Mouse (Mus musculus): ENCODE data around the gene Zfp536. TPM values are rescaled to one million over a fixed set of nuclear protein-coding genes. Genes with fewer than 3 reads are reported as not detected.

Zfp536 gene
- polyA plus RNA-seq, 1 experiment = not detected

DNA sequence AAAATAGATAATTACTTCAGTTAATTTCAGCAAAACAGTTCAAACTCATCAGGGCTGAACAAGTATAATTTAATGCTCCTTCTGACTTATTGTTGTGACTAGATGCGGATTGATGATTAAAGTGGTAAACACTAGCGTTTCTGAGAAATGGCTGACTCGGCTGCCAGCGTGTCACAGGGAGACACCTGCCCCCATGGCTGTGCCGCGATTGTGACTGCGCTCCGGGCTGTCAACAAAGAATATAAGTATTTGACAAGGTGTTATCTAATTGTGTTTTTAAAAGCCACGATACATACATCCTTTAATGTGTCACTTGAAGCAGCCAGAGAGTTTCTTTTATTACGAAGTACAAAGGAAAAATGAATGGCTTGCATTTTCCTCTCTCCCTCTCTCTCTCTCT lies 342.0 kb downstream of the Zfp536 start:
- Histone ChIP-seq H3K27me3 (ENCODE audit: control insufficient read depth, insufficient read depth, insufficient read length) (peaks cover 7% of the 10 kb centered on the region), H3K79me3 (ENCODE audit: low read depth) (no peaks in the 10 kb centered on the region), H3K79me2 (ENCODE audit: control insufficient read depth, insufficient read depth) (no peaks in the 10 kb centered on the region), H3K36me3 (ENCODE audit: control insufficient read depth, insufficient read depth) (no peaks in the 10 kb centered on the region), H3K4me3 (ENCODE audit: insufficient read depth, poor library complexity, severe bottlenecking) (no peak overlapping the region), H3ac (ENCODE audit: control insufficient read depth, insufficient read length, low read depth) (no peak overlapping the region)
- TF ChIP-seq MYOD1 (IDR thresholded peaks at IDR 0.05; ENCODE audit: control insufficient read depth, insufficient read length, low read depth) (no peak), MAX (IDR thresholded peaks at IDR 0.05) (no peak), CTCF (IDR thresholded peaks at IDR 0.05; ENCODE audit: control insufficient read depth, insufficient read depth, insufficient read length) (no peak), CEBPB (IDR thresholded peaks at IDR 0.05; ENCODE audit: low read depth) (no peak), USF1 (IDR thresholded peaks at IDR 0.05; ENCODE audit: low read depth) (no peak), MYOG (IDR thresholded peaks at IDR 0.05; ENCODE audit: control insufficient read depth, extremely low read depth, insufficient read length) (no peak), FOSL1 (IDR thresholded peaks at IDR 0.05; ENCODE audit: insufficient read depth, low read length, poor library complexity, severe bottlenecking) (no peak)

DNA sequence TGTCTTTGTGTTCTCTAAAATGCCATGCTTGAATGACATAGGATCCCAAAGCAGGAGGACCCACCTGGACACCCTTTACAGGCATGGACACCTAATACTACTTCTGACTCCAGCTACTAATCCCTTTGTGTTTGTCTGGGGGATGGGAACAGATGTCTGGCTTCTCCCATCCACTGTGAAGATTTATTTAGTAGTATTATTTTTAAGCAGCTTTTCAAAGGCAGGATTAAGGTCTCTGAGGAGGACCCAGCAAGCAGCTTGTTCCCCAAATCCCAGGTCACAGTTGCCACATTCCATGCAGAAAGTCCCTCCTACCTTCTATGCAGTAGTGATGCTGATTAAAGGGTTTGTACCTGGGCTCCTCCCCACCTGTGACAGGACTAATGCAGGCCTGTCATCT lies 347.4 kb downstream of the Zfp536 start:
- TF ChIP-seq USF1 (IDR thresholded peaks at IDR 0.05; ENCODE audit: low read depth) (no peak), FOSL1 (IDR thresholded peaks at IDR 0.05; ENCODE audit: insufficient read depth, low read length, poor library complexity, severe bottlenecking) (no peak), CTCF (IDR thresholded peaks at IDR 0.05; ENCODE audit: control insufficient read depth, insufficient read depth, insufficient read length) (no peak), MYOD1 (IDR thresholded peaks at IDR 0.05; ENCODE audit: control insufficient read depth, insufficient read length, low read depth) (no peak), CEBPB (IDR thresholded peaks at IDR 0.05; ENCODE audit: low read depth) (no peak)
- no peak overlapping the region for H3ac ChIP-seq (ENCODE audit: control insufficient read depth, insufficient read length, low read depth)
- H3K79me2 ChIP-seq (ENCODE audit: control insufficient read depth, insufficient read depth) = no peaks in the 10 kb centered on the region
- no peaks in the 10 kb centered on the region for H3K79me3 ChIP-seq (ENCODE audit: low read depth)
- H3K36me3 ChIP-seq (ENCODE audit: control insufficient read depth, insufficient read depth) = no peaks in the 10 kb centered on the region
- H3K27me3 ChIP-seq (ENCODE audit: control insufficient read depth, insufficient read depth, insufficient read length) = no peaks in the 10 kb centered on the region
- H3K4me3 ChIP-seq (ENCODE audit: insufficient read depth, poor library complexity, severe bottlenecking) = no peak overlapping the region

DNA sequence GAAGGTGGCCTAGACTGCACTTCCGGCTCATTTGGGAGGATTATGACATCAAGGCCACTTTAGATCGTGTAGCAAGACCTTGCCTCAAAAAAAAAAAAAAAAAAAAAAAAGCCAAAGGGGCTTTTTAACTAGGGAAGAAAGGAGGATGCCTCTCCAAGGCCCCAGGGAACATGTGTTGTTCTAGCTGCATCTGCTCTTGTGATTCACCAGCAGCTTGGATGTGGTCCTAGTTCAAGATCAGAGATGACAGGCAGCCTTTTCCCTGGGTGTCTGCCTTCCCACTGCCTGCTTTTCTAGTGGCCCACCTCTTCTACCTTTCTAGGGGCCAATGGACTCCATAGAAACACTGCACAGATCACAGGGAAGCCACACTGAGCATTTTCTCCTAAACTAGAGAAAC lies 350.5 kb downstream of the Zfp536 start:
- no peaks in the 10 kb centered on the region for H3K79me2 ChIP-seq (ENCODE audit: control insufficient read depth, insufficient read depth)

More for the DNA sequence above, 350.5 kb downstream of the Zfp536 start:
- H3K79me3 ChIP-seq (ENCODE audit: low read depth) = no peaks in the 10 kb centered on the region
- H3ac ChIP-seq (ENCODE audit: control insufficient read depth, insufficient read length, low read depth) = no peak overlapping the region
- no peak overlapping the region for H3K4me3 ChIP-seq (ENCODE audit: insufficient read depth, poor library complexity, severe bottlenecking)
- H3K36me3 ChIP-seq (ENCODE audit: control insufficient read depth, insufficient read depth) = no peaks in the 10 kb centered on the region
- H3K27me3 ChIP-seq (ENCODE audit: control insufficient read depth, insufficient read depth, insufficient read length) = no peaks in the 10 kb centered on the region
- TF ChIP-seq USF1 (IDR thresholded peaks at IDR 0.05; ENCODE audit: low read depth) (no peak), MYOG (IDR thresholded peaks at IDR 0.05; ENCODE audit: control insufficient read depth, extremely low read depth, insufficient read length) (no peak), CEBPB (IDR thresholded peaks at IDR 0.05; ENCODE audit: low read depth) (no peak), CTCF (IDR thresholded peaks at IDR 0.05; ENCODE audit: control insufficient read depth, insufficient read depth, insufficient read length) (no peak)

Other genes starting within 250 kb of the Zfp536 start
- gene Uri1, start 249.9 kb upstream of the Zfp536 start, polyA plus RNA-seq (2012; fragmentation: generic; extraction: Trizol) = 12.6 TPM

All from C2C12 (cell line).